In genomic region chr4:118029892-118030291, GRCm38 (mm10) we compare ENCODE assay signal across 18 mouse cellular contexts.
DNase-seq lines count a peak whose midpoint lies in the region; ATAC-seq lines count a peak whose summit lies in the region.
"Had no signal": no experiment of that assay in that cellular context is flagged by ENCODE, and none has a peak within 500 bp of the region (broad histone marks: within the 10 kb centered on the region; RNA-seq: fewer than 3 reads in every experiment).

No protein-coding gene starts in this region.

- no peaks in the 10 kb centered on the region for H3K9me3 ChIP-seq in forebrain, embryonic 16.5 days (ENCODE audit: control insufficient read depth, low read length)
- no peaks in the 10 kb centered on the region for H3K9me3 ChIP-seq in forebrain, embryonic 10.5 days
- no peaks in the 10 kb centered on the region for H3K9me3 ChIP-seq in limb, embryonic 12.5 days
- H3K9me3 ChIP-seq in limb, embryonic 10.5 days (replicated peaks), result no peaks in the 10 kb centered on the region
- H3K9me3 ChIP-seq in limb, embryonic 15.5 days, result no peaks in the 10 kb centered on the region
- H3K9me3 ChIP-seq: embryonic facial prominence, embryonic 12.5 days; heart, embryonic 10.5 days; liver, embryonic 13.5 days had no signal

- H3K4me3 ChIP-seq in forebrain, embryonic 16.5 days (replicated peaks; ENCODE audit: low read length), result no peak overlapping the region
- no peak overlapping the region for H3K4me3 ChIP-seq in forebrain, embryonic 10.5 days
- H3K4me3 ChIP-seq in limb, embryonic 12.5 days (replicated peaks), result no peak overlapping the region
- no peak overlapping the region for H3K4me3 ChIP-seq in limb, embryonic 10.5 days
- no peak overlapping the region for H3K4me3 ChIP-seq in limb, embryonic 15.5 days
- H3K4me3 ChIP-seq: embryonic facial prominence, embryonic 12.5 days; heart, embryonic 10.5 days; layer of hippocampus, adult 2 months; liver, embryonic 13.5 days had no signal

- 40% methylated on average over 6 of the region's 6 CpGs for WGBS in forebrain, embryonic 16.5 days
- WGBS in forebrain, embryonic 10.5 days, result 78% methylated on average over 6 of the region's 6 CpGs
- 69% methylated on average over 6 of the region's 6 CpGs for WGBS in limb, embryonic 12.5 days
- 82% methylated on average over 6 of the region's 6 CpGs for WGBS in limb, embryonic 10.5 days
- 45% methylated on average over 6 of the region's 6 CpGs for WGBS in limb, embryonic 15.5 days

- DNase-seq in forebrain, embryonic 10.5 days (ENCODE audit: extremely low spot score, low spot score), result no peak
- DNase-seq in limb, embryonic 10.5 days (ENCODE audit: low spot score), result no peak
- DNase-seq in 3T3-L1 (ENCODE audit: low read depth, low spot score), result peak; percentile 50
- DNase-seq: adrenal gland, postnatal 10 days; cerebellum, adult 2 months; heart, postnatal 10 days; liver, embryonic 13.5 days; thymus, postnatal 14 days had no signal

- H3K4me2 ChIP-seq in forebrain, embryonic 16.5 days (ENCODE audit: low read length), result no peak overlapping the region
- H3K4me2 ChIP-seq in limb, embryonic 12.5 days, result no peak overlapping the region
- no peak overlapping the region for H3K4me2 ChIP-seq in limb, embryonic 15.5 days
- H3K4me2 ChIP-seq: embryonic facial prominence, embryonic 12.5 days; liver, embryonic 13.5 days had no signal

- H3K4me1 ChIP-seq in forebrain, embryonic 16.5 days (replicated peaks; ENCODE audit: control insufficient read depth, insufficient read depth, low read length), result peaks cover 21% of the 10 kb centered on the region
- H3K4me1 ChIP-seq in forebrain, embryonic 10.5 days, result peaks cover 22% of the 10 kb centered on the region
- peaks cover 29% of the 10 kb centered on the region for H3K4me1 ChIP-seq in limb, embryonic 12.5 days (replicated peaks)
- H3K4me1 ChIP-seq in limb, embryonic 10.5 days, result peaks cover 13% of the 10 kb centered on the region
- peaks cover 18% of the 10 kb centered on the region for H3K4me1 ChIP-seq in limb, embryonic 15.5 days

- H3K9ac ChIP-seq in forebrain, embryonic 16.5 days (replicated peaks; ENCODE audit: low read depth, low read length), result no peak overlapping the region
- no peak overlapping the region for H3K9ac ChIP-seq in limb, embryonic 12.5 days (replicated peaks)
- no peak overlapping the region for H3K9ac ChIP-seq in limb, embryonic 15.5 days
- H3K9ac ChIP-seq: embryonic facial prominence, embryonic 12.5 days; liver, embryonic 13.5 days had no signal

- no peaks in the 10 kb centered on the region for H3K27me3 ChIP-seq in forebrain, embryonic 16.5 days (replicated peaks; ENCODE audit: control insufficient read depth, insufficient read depth, low read length)
- no peaks in the 10 kb centered on the region for H3K27me3 ChIP-seq in forebrain, embryonic 10.5 days (ENCODE audit: poor library complexity, severe bottlenecking)
- no peaks in the 10 kb centered on the region for H3K27me3 ChIP-seq in limb, embryonic 12.5 days
- no peaks in the 10 kb centered on the region for H3K27me3 ChIP-seq in limb, embryonic 10.5 days (ENCODE audit: low read depth, poor library complexity, severe bottlenecking)
- no peaks in the 10 kb centered on the region for H3K27me3 ChIP-seq in limb, embryonic 15.5 days
- H3K27me3 ChIP-seq: embryonic facial prominence, embryonic 12.5 days; liver, embryonic 13.5 days had no signal

- peak; percentile 69 for ATAC-seq in forebrain, embryonic 16.5 days
- no peak for ATAC-seq in limb, embryonic 12.5 days (ENCODE audit: insufficient number of reproducible peaks, insufficient read depth, low FRiP score, low TSS enrichment, low read depth)
- no peak for ATAC-seq in limb, embryonic 15.5 days (ENCODE audit: insufficient number of reproducible peaks, low FRiP score, low TSS enrichment, low read depth)
- no peak for ATAC-seq in megakaryocyte, adult 5-6 weeks (ENCODE audit: poor library complexity, severe bottlenecking)
- ATAC-seq: hindbrain, embryonic 16.5 days; midbrain, embryonic 16.5 days had no signal

- H3K27ac ChIP-seq in forebrain, embryonic 16.5 days (ENCODE audit: low read length), result 0 out of 2 replicates have a peak overlapping the region, but pooled peaks have one; percentile 15
- H3K27ac ChIP-seq in forebrain, embryonic 10.5 days, result no peak overlapping the region
- H3K27ac ChIP-seq in limb, embryonic 12.5 days, result 0 out of 2 replicates have a peak overlapping the region, but pooled peaks have one; percentile 46
- H3K27ac ChIP-seq in limb, embryonic 10.5 days, result no peak overlapping the region
- H3K27ac ChIP-seq in limb, embryonic 15.5 days, result 0 out of 2 replicates have a peak overlapping the region, but pooled peaks have one; percentile 17
- H3K27ac ChIP-seq: embryonic facial prominence, embryonic 12.5 days; heart, embryonic 10.5 days; layer of hippocampus, adult 2 months; liver, embryonic 13.5 days; macrophage had no signal

- H3K36me3 ChIP-seq in forebrain, embryonic 16.5 days (ENCODE audit: control insufficient read depth, insufficient read depth), result no peaks in the 10 kb centered on the region
- H3K36me3 ChIP-seq in forebrain, embryonic 10.5 days (replicated peaks), result 0 out of 2 replicates have a peak, but pooled peaks cover 3% of the 10 kb centered on the region
- no peaks in the 10 kb centered on the region; the same call in 1 of the 2 replicates for H3K36me3 ChIP-seq in limb, embryonic 12.5 days
- H3K36me3 ChIP-seq in limb, embryonic 10.5 days, result no peaks in the 10 kb centered on the region
- H3K36me3 ChIP-seq in limb, embryonic 15.5 days, result no peaks in the 10 kb centered on the region
- H3K36me3 ChIP-seq: embryonic facial prominence, embryonic 12.5 days; heart, embryonic 10.5 days; liver, embryonic 13.5 days had no signal

Comparison
In these comparisons a context has a peak if more than half of its experiments do, and no peak if none do; other contexts are left out.
1. H3K27ac ChIP-seq: peak in forebrain, embryonic 16.5 days (single experiment), limb, embryonic 12.5 days (single experiment) and limb, embryonic 15.5 days (single experiment); none in forebrain, embryonic 10.5 days (single experiment) and limb, embryonic 10.5 days (single experiment).